Mouse (Mus musculus) liver, embryonic 16.5 days (tissue): ENCODE data around the gene Ahr. TPM values are rescaled to one million over a fixed set of nuclear protein-coding genes. Genes with fewer than 3 reads are reported as not detected.

Source experiments
- ATAC-seq: fragments of 200-750 bp; cut with Nextera tagmentation; 2 replicates; pipeline ENCODE4 v1.8.0; 2017; ENCODE audit warnings: low read depth, mild to moderate bottlenecking, moderate number of reproducible peaks, moderate library complexity
- H3K27ac ChIP-seq: fragments of 300-500 bp; sonication (generic); 2 replicates; pipeline ENCODE4 v1.5.1; 2014; ENCODE audit warnings: mild to moderate bottlenecking, low read length
- H3K27me3 ChIP-seq: fragments of 300-500 bp; sonication (generic); 2 replicates; pipeline ENCODE4 v1.6.1; 2014; ENCODE audit warnings: low read depth, low read length, mixed read lengths; ENCODE audit not compliant: control insufficient read depth, insufficient read depth
- H3K36me3 ChIP-seq: fragments of 300-500 bp; sonication (generic); 2 replicates; pipeline ENCODE4 v1.6.1; 2014; ENCODE audit warnings: mild to moderate bottlenecking; ENCODE audit not compliant: control insufficient read depth, insufficient read depth
- H3K4me1 ChIP-seq: fragments of 300-500 bp; sonication (generic); 2 replicates; pipeline ENCODE4 v1.6.1; 2014; ENCODE audit warnings: low read depth, low read length, mixed read lengths; ENCODE audit not compliant: control insufficient read depth
- H3K4me2 ChIP-seq: fragments of 300-500 bp; sonication (generic); 2 replicates; pipeline ENCODE4 v1.6.1; 2014; ENCODE audit warnings: low read depth, low read length, mixed read lengths
- H3K4me3 ChIP-seq: fragments of 300-500 bp; sonication (generic); 2 replicates; pipeline ENCODE4 v1.5.1; 2014; ENCODE audit warnings: low read depth, mild to moderate bottlenecking, low read length
- H3K9ac ChIP-seq: fragments of 300-500 bp; sonication (generic); 2 replicates; pipeline ENCODE4 v1.6.1; 2014; ENCODE audit warnings: low read depth, low read length
- H3K9me3 ChIP-seq: fragments of 300-500 bp; sonication (generic); replicated peaks from 2 replicates; pipeline ENCODE4 v1.6.1; 2016; ENCODE audit warnings: low read length; ENCODE audit not compliant: control insufficient read depth
- WGBS: fragments of 180-500 bp; shearing (Covaris S2); extraction: QIAGEN DNeasy Blood & Tissue Kit; methylation state at CpG from one replicate; pipeline ENCODE4 v1.1.7; 2014; ENCODE audit not compliant: insufficient replicate concordance; 5-methylcytosine and 5-hydroxymethylcytosine counted together
- polyA plus RNA-seq: library from polyadenylated mRNA; unstranded; fragments of >200 nt; fragmentation: Nextera tagmentation; extraction: Ambion mirVana; gene quantifications from 2 replicates; pipeline ENCODE4 v1.2.1, GENCODE M21; 2015

Ahr gene
- polyA plus RNA-seq, 1 experiment from 2014 or later, result 4.1 TPM

GRCm38 (mm10) chr12:35550299-35550698, 15.5 kb upstream of the Ahr start:
- H3K9ac ChIP-seq, result no peak overlapping the region
- ATAC-seq, result no peak
- H3K4me1 ChIP-seq, result no peaks in the 10 kb centered on the region
- H3K4me2 ChIP-seq, result no peak overlapping the region
- H3K27ac ChIP-seq, result no peak overlapping the region
- H3K27me3 ChIP-seq, result no peaks in the 10 kb centered on the region
- no peak overlapping the region for H3K4me3 ChIP-seq
- H3K36me3 ChIP-seq, result no peaks in the 10 kb centered on the region
- H3K9me3 ChIP-seq, result no peaks in the 10 kb centered on the region

GRCm38 (mm10) chr12:35542836-35543235, 8.0 kb upstream of the Ahr start:
- H3K27ac ChIP-seq, result no peak overlapping the region
- H3K4me1 ChIP-seq, result no peaks in the 10 kb centered on the region
- no peak overlapping the region for H3K4me2 ChIP-seq
- no peaks in the 10 kb centered on the region for H3K9me3 ChIP-seq
- no peak overlapping the region for H3K9ac ChIP-seq
- H3K27me3 ChIP-seq, result no peaks in the 10 kb centered on the region
- H3K36me3 ChIP-seq, result no peaks in the 10 kb centered on the region
- WGBS, result 60% methylated on average over 3 of the region's 3 CpGs
- H3K4me3 ChIP-seq, result no peak overlapping the region
- no peak for ATAC-seq

- Histone ChIP-seq H3K4me3 (no peak overlapping the region), H3K9ac (no peak overlapping the region), H3K4me1 (no peaks in the 10 kb centered on the region; the same call in 1 of the 2 replicates), H3K9me3 (no peaks in the 10 kb centered on the region), H3K4me2 (no peak overlapping the region), H3K27ac (no peak overlapping the region), H3K27me3 (peaks cover 4% of the 10 kb centered on the region), H3K36me3 (no peaks in the 10 kb centered on the region)
- no peak for ATAC-seq
- WGBS, result 37% methylated on average over 3 of the region's 3 CpGs
These were observed 4.0 kb upstream of the Ahr start for GRCm38 (mm10) chr12:35538843-35539242.

- H3K27ac ChIP-seq, result peak overlapping the region; percentile 56
- no peaks in the 10 kb centered on the region for H3K36me3 ChIP-seq
- peak overlapping the region; percentile 66 for H3K9ac ChIP-seq
- no peaks in the 10 kb centered on the region for H3K9me3 ChIP-seq
- no peak; the same call in 1 of the 2 replicates for ATAC-seq
- no peaks in the 10 kb centered on the region; the same call in 1 of the 2 replicates for H3K4me1 ChIP-seq
- WGBS, result under 1% methylated on average over 49 of the region's 49 CpGs
- peak overlapping the region; percentile 94 for H3K4me2 ChIP-seq
- H3K4me3 ChIP-seq, result peak overlapping the region; percentile 74
- peaks cover 4% of the 10 kb centered on the region for H3K27me3 ChIP-seq
These were observed 604 bp downstream of the Ahr start for GRCm38 (mm10) chr12:35534114-35534753.

- Histone ChIP-seq H3K4me3 (peak overlapping the region; percentile 74), H3K9me3 (no peaks in the 10 kb centered on the region), H3K4me1 (no peaks in the 10 kb centered on the region; the same call in 1 of the 2 replicates), H3K9ac (peak overlapping the region; percentile 66), H3K4me2 (peak overlapping the region; percentile 94), H3K27me3 (peaks cover 4% of the 10 kb centered on the region), H3K27ac (peak overlapping the region; percentile 56), H3K36me3 (no peaks in the 10 kb centered on the region)
- no peak for ATAC-seq
These were observed 1.1 kb downstream of the Ahr start for GRCm38 (mm10) chr12:35533748-35534113.

GRCm38 (mm10) chr12:35533133-35533532, 1.7 kb downstream of the Ahr start:
- 28% methylated on average over 5 of the region's 5 CpGs for WGBS
- H3K9ac ChIP-seq, result 0 out of 2 replicates have a peak overlapping the region, but pooled peaks have one; percentile 12
- H3K27me3 ChIP-seq, result peaks cover 4% of the 10 kb centered on the region
- no peaks in the 10 kb centered on the region for H3K9me3 ChIP-seq
- peak overlapping the region; percentile 35 for H3K4me3 ChIP-seq
- peaks cover 2% of the 10 kb centered on the region for H3K4me1 ChIP-seq
- H3K27ac ChIP-seq, result no peak overlapping the region
- no peak overlapping the region for H3K4me2 ChIP-seq
- H3K36me3 ChIP-seq, result no peaks in the 10 kb centered on the region
- no peak for ATAC-seq

GRCm38 (mm10) chr12:35532151-35532550, 2.7 kb downstream of the Ahr start:
- Histone ChIP-seq H3K27me3 (peaks cover 4% of the 10 kb centered on the region), H3K4me1 (peaks cover 12% of the 10 kb centered on the region), H3K4me3 (peak overlapping the region; percentile 22; the same call in 1 of the 2 replicates), H3K36me3 (no peaks in the 10 kb centered on the region), H3K9me3 (no peaks in the 10 kb centered on the region), H3K27ac (no peak overlapping the region), H3K4me2 (peak overlapping the region; percentile 48), H3K9ac (no peak overlapping the region; the same call in 1 of the 2 replicates)
- 6% methylated on average over 5 of the region's 5 CpGs for WGBS
- no peak for ATAC-seq

GRCm38 (mm10) chr12:35530587-35530986, 4.3 kb downstream of the Ahr start:
- H3K4me3 ChIP-seq, result no peak overlapping the region
- no peak overlapping the region for H3K27ac ChIP-seq
- no peak for ATAC-seq
- no peaks in the 10 kb centered on the region for H3K9me3 ChIP-seq
- H3K4me1 ChIP-seq, result peaks cover 12% of the 10 kb centered on the region
- no peak overlapping the region for H3K9ac ChIP-seq
- H3K27me3 ChIP-seq, result peaks cover 4% of the 10 kb centered on the region
- no peaks in the 10 kb centered on the region for H3K36me3 ChIP-seq
- no peak overlapping the region for H3K4me2 ChIP-seq

GRCm38 (mm10) chr12:35527429-35527828, 7.4 kb downstream of the Ahr start:
- Histone ChIP-seq H3K4me1 (peaks cover 12% of the 10 kb centered on the region), H3K9me3 (no peaks in the 10 kb centered on the region), H3K36me3 (no peaks in the 10 kb centered on the region; the same call in none of the 2 replicates), H3K4me3 (no peak overlapping the region), H3K27me3 (no peaks in the 10 kb centered on the region), H3K9ac (no peak overlapping the region), H3K27ac (no peak overlapping the region), H3K4me2 (peak overlapping the region; percentile 33; the same call in 1 of the 2 replicates)
- 18% methylated on average over 6 of the region's 6 CpGs for WGBS
- peak; percentile 67 for ATAC-seq
